Mouse (Mus musculus) megakaryocyte, embryonic 14.5 days (primary cell): ENCODE results near the gene Trap1.

ENCODE experiments used
- FLI1 ChIP-seq: IDR thresholded peaks from 2 replicates; pipeline ENCODE4 v1.6.1; 2012; ENCODE audit warnings: low read length, inconsistent platforms, mixed read lengths
- GATA1 ChIP-seq: IDR thresholded peaks from 3 replicates; pipeline ENCODE4 v1.6.1; 2012; ENCODE audit warnings: mixed read lengths, low read length, inconsistent platforms, borderline replicate concordance

DNA sequence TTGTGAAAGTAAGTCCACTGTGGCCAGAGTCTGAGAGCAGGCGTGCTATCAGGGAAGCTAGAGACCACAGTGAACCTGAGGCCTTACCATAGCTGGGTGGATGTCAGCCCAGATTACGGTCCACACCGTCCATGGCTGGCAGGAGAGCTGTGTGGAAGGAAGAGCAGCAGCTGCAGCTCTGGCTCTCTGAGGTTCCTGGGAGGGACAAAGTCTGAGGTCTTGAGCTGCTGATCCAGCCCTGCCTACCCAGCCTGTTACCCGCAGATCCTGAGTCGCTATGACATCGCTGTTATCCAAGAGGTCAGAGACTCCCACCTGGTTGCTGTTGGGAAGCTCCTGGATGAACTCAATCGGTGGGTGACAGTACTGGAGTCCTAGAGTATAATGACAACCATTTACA lies 39.9 kb downstream of the Trap1 start:
- TF ChIP-seq GATA1 (no peak), FLI1 (no peak)
